Mouse (Mus musculus) embryonic facial prominence, embryonic 12.5 days (tissue): ENCODE results near the gene Lgi4. TPM values are rescaled to one million over a fixed set of nuclear protein-coding genes. Genes with fewer than 3 reads are reported as not detected.

Source experiments
- ATAC-seq: fragments of 200-750 bp; cut with Nextera tagmentation; 2 replicates; pipeline ENCODE4 v1.8.0; 2017; ENCODE audit not compliant: insufficient number of reproducible peaks, insufficient read depth, low FRiP score, low TSS enrichment
- H3K27ac ChIP-seq: fragments of 300-500 bp; sonication (generic); 2 replicates; pipeline ENCODE4 v1.5.1; 2016; ENCODE audit warnings: mild to moderate bottlenecking
- H3K27me3 ChIP-seq: fragments of 300-500 bp; sonication (generic); 2 replicates; pipeline ENCODE4 v1.6.1; 2016; ENCODE audit warnings: mild to moderate bottlenecking, moderate library complexity
- H3K36me3 ChIP-seq: fragments of 300-500 bp; sonication (generic); 2 replicates; pipeline ENCODE4 v1.6.1; 2016; ENCODE audit warnings: mild to moderate bottlenecking
- H3K4me1 ChIP-seq: fragments of 300-500 bp; sonication (generic); 2 replicates; pipeline ENCODE4 v1.6.1; 2016
- H3K4me2 ChIP-seq: fragments of 300-500 bp; sonication (generic); replicated peaks from 2 replicates; pipeline ENCODE4 v1.6.1; 2016; ENCODE audit warnings: mild to moderate bottlenecking, moderate library complexity
- H3K4me3 ChIP-seq: fragments of 300-500 bp; sonication (generic); 2 replicates; pipeline ENCODE4 v1.5.1; 2016; ENCODE audit warnings: mild to moderate bottlenecking
- H3K9ac ChIP-seq: fragments of 300-500 bp; sonication (generic); 2 replicates; pipeline ENCODE4 v1.6.1; 2016; ENCODE audit warnings: mild to moderate bottlenecking, moderate library complexity
- H3K9me3 ChIP-seq: fragments of 300-500 bp; sonication (generic); 2 replicates; pipeline ENCODE4 v1.6.1; 2016; ENCODE audit warnings: mild to moderate bottlenecking, moderate library complexity
- WGBS: fragments of 180-500 bp; shearing (Covaris S2); methylation state at CpG from one replicate; pipeline ENCODE4 v1.1.7; 2016; 5-methylcytosine and 5-hydroxymethylcytosine counted together
- polyA plus RNA-seq: library from polyadenylated mRNA; unstranded; fragments of >200 nt; fragmentation: Nextera tagmentation; extraction: Ambion mirVana; gene quantifications from 2 replicates; pipeline ENCODE4 v1.2.1, GENCODE M21; 2016

The Lgi4 gene
- polyA plus RNA-seq, 1 experiment from 2014 or later, result 1.5 TPM

- Histone ChIP-seq H3K4me1 (peaks cover 66% of the 10 kb centered on the region), H3K36me3 (no peaks in the 10 kb centered on the region), H3K27ac (no peak overlapping the region), H3K4me2 (peak overlapping the region; percentile 56), H3K4me3 (peak overlapping the region; percentile 24), H3K9ac (no peak overlapping the region), H3K9me3 (no peaks in the 10 kb centered on the region), H3K27me3 (peaks cover 60% of the 10 kb centered on the region)
- WGBS, result 1% methylated on average over 33 of the region's 34 CpGs
- ATAC-seq, result no peak; the same call in 1 of the 2 replicates
Observed at GRCm38 (mm10) chr7:31052636-31053434, 6.3 kb upstream of the Lgi4 start.

GRCm38 (mm10) chr7:31053882-31054447 is 5.2 kb upstream of the Lgi4 start:
- no peak overlapping the region for H3K9ac ChIP-seq
- ATAC-seq, result no peak
- no peak overlapping the region for H3K4me2 ChIP-seq
- H3K9me3 ChIP-seq, result no peaks in the 10 kb centered on the region
- WGBS, result 28% methylated on average over 10 of the region's 10 CpGs
- no peak overlapping the region for H3K4me3 ChIP-seq
- peaks cover 60% of the 10 kb centered on the region for H3K27me3 ChIP-seq
- no peaks in the 10 kb centered on the region for H3K36me3 ChIP-seq
- H3K27ac ChIP-seq, result no peak overlapping the region
- H3K4me1 ChIP-seq, result peaks cover 66% of the 10 kb centered on the region

GRCm38 (mm10) chr7:31054661-31055320 is 4.4 kb upstream of the Lgi4 start:
- Histone ChIP-seq H3K9me3 (no peaks in the 10 kb centered on the region), H3K4me1 (peaks cover 59% of the 10 kb centered on the region), H3K27me3 (peaks cover 53% of the 10 kb centered on the region), H3K9ac (no peak overlapping the region; the same call in 1 of the 2 replicates), H3K27ac (peak overlapping the region; percentile 25; the same call in 1 of the 2 replicates), H3K4me3 (peak overlapping the region; percentile 11), H3K4me2 (peak overlapping the region; percentile 38), H3K36me3 (no peaks in the 10 kb centered on the region)
- 39% methylated on average over 11 of the region's 11 CpGs for whole genome bisulfite sequencing
- 0 out of 2 replicates have a peak, but pooled peaks have one; percentile 1 for ATAC-seq

- Histone ChIP-seq H3K27ac (peak overlapping the region; percentile 25), H3K4me2 (peak overlapping the region; percentile 38), H3K9ac (no peak overlapping the region), H3K4me1 (peaks cover 53% of the 10 kb centered on the region), H3K27me3 (peaks cover 47% of the 10 kb centered on the region), H3K36me3 (no peaks in the 10 kb centered on the region), H3K4me3 (peak overlapping the region; percentile 11), H3K9me3 (no peaks in the 10 kb centered on the region)
- WGBS, result 3% methylated on average over 10 of the region's 10 CpGs
- ATAC-seq, result peak; percentile 59
Observed at GRCm38 (mm10) chr7:31055354-31055824, 3.8 kb upstream of the Lgi4 start.

GRCm38 (mm10) chr7:31055883-31056282 is 3.3 kb upstream of the Lgi4 start:
- Histone ChIP-seq H3K27me3 (peaks cover 42% of the 10 kb centered on the region), H3K9ac (no peak overlapping the region), H3K4me2 (peak overlapping the region; percentile 38), H3K9me3 (no peaks in the 10 kb centered on the region), H3K4me3 (no peak overlapping the region), H3K36me3 (no peaks in the 10 kb centered on the region), H3K27ac (no peak overlapping the region), H3K4me1 (peaks cover 48% of the 10 kb centered on the region)
- 0% methylated on average over 1 of the region's 4 CpGs for WGBS
- ATAC-seq, result no peak

- no peak for ATAC-seq
- WGBS, result 67% methylated on average over 7 of the region's 7 CpGs
- peaks cover 36% of the 10 kb centered on the region for H3K27me3 ChIP-seq
- H3K9me3 ChIP-seq, result no peaks in the 10 kb centered on the region
- H3K4me3 ChIP-seq, result no peak overlapping the region
- no peak overlapping the region for H3K4me2 ChIP-seq
- no peak overlapping the region for H3K9ac ChIP-seq
- no peak overlapping the region for H3K27ac ChIP-seq
- peaks cover 42% of the 10 kb centered on the region for H3K4me1 ChIP-seq
- no peaks in the 10 kb centered on the region for H3K36me3 ChIP-seq
Observed at GRCm38 (mm10) chr7:31056448-31056847, 2.7 kb upstream of the Lgi4 start.

GRCm38 (mm10) chr7:31057071-31057470 is 2.1 kb upstream of the Lgi4 start, which contains the start of gene Fxyd1:
Gene Fxyd1 (minus strand): TSS chr7:31057199.
- no peaks in the 10 kb centered on the region for H3K36me3 ChIP-seq
- H3K27ac ChIP-seq, result no peak within 1 kb of the TSS
- no peak within 1 kb of the TSS for H3K4me3 ChIP-seq
- H3K9ac ChIP-seq, result no peak within 1 kb of the TSS
- 70% methylated on average over 2 of the region's 2 CpGs for WGBS
- peaks cover 30% of the 10 kb centered on the region for H3K27me3 ChIP-seq
- H3K9me3 ChIP-seq, result no peaks in the 10 kb centered on the region
- no peak within 1 kb of the TSS for H3K4me2 ChIP-seq
- peaks cover 36% of the 10 kb centered on the region for H3K4me1 ChIP-seq
- ATAC-seq, result no peak

GRCm38 (mm10) chr7:31057730-31058129 is 1.4 kb upstream of the Lgi4 start:
- Histone ChIP-seq H3K9ac (no peak overlapping the region), H3K9me3 (no peaks in the 10 kb centered on the region), H3K4me3 (no peak overlapping the region), H3K4me2 (no peak overlapping the region), H3K36me3 (no peaks in the 10 kb centered on the region), H3K4me1 (peaks cover 29% of the 10 kb centered on the region), H3K27me3 (peaks cover 23% of the 10 kb centered on the region), H3K27ac (no peak overlapping the region)
- no peak for ATAC-seq
- WGBS, result 63% methylated on average over 5 of the region's 5 CpGs

DNA sequence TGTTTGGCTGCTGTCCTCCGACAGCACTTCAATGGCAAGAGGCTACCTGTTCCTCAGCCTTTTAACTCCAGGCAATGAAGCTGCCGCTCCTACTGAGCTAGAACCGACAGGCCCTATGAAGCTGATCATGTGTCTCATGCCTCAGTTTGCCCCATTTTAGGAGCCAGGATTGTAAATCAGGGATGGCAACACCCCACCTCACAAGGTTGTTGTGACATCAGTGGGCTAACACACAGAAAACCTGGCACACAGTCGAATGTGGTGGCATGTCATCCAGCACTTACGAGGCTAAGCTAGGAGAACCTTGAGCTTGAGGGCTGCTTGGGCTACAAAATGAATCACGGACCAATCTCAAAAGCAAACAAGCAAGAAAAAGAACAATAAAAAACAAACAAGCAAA is 931 bp upstream of the Lgi4 start:
- Histone ChIP-seq H3K27ac (no peak overlapping the region), H3K9ac (no peak overlapping the region), H3K4me3 (no peak overlapping the region), H3K27me3 (peaks cover 18% of the 10 kb centered on the region), H3K4me1 (peaks cover 25% of the 10 kb centered on the region), H3K9me3 (no peaks in the 10 kb centered on the region), H3K36me3 (no peaks in the 10 kb centered on the region), H3K4me2 (no peak overlapping the region)
- WGBS, result 86% methylated on average over 6 of the region's 6 CpGs
- ATAC-seq, result no peak

GRCm38 (mm10) chr7:31059919-31060620 is 928 bp downstream of the Lgi4 start:
- Histone ChIP-seq H3K27me3 (no peaks in the 10 kb centered on the region), H3K4me2 (no peak overlapping the region), H3K4me1 (peaks cover 8% of the 10 kb centered on the region), H3K9me3 (no peaks in the 10 kb centered on the region), H3K4me3 (no peak overlapping the region), H3K9ac (no peak overlapping the region), H3K27ac (peak overlapping the region; percentile 67), H3K36me3 (no peaks in the 10 kb centered on the region)
- WGBS, result 59% methylated on average over 11 of the region's 11 CpGs
- no peak for ATAC-seq

GRCm38 (mm10) chr7:31060621-31061010 is 1.5 kb downstream of the Lgi4 start:
- peaks cover 2% of the 10 kb centered on the region for H3K4me1 ChIP-seq
- no peak overlapping the region for H3K4me2 ChIP-seq
- H3K9me3 ChIP-seq, result no peaks in the 10 kb centered on the region
- no peaks in the 10 kb centered on the region for H3K36me3 ChIP-seq
- WGBS, result 90% methylated on average over 7 of the region's 7 CpGs
- no peaks in the 10 kb centered on the region for H3K27me3 ChIP-seq
- H3K4me3 ChIP-seq, result no peak overlapping the region
- no peak for ATAC-seq
- H3K9ac ChIP-seq, result no peak overlapping the region
- H3K27ac ChIP-seq, result no peak overlapping the region
